Mouse (Mus musculus) neural tube, embryonic 15.5 days (tissue): ENCODE measurements at regions not wholly inside any gene's neighbourhood (a gene's known extent, or its start where the extent isn't known, plus 50 kb on each side); places are given as distances from the start of the nearest gene placed in this dataset.

Experiments used
- ATAC-seq: fragments of 200-750 bp; cut with Nextera tagmentation; 2 replicates; pipeline ENCODE4 v1.8.0; 2017; ENCODE audit warnings: mild to moderate bottlenecking, moderate TSS enrichment, moderate library complexity; ENCODE audit not compliant: low FRiP score
- H3K27ac ChIP-seq: fragments of 300-500 bp; sonication (generic); replicated peaks from 2 replicates; pipeline ENCODE4 v1.5.1; 2015; ENCODE audit warnings: mild to moderate bottlenecking, inconsistent platforms
- H3K27me3 ChIP-seq: fragments of 300-500 bp; sonication (generic); replicated peaks from 2 replicates; pipeline ENCODE4 v1.6.1; 2015; ENCODE audit warnings: inconsistent platforms
- H3K36me3 ChIP-seq: fragments of 300-500 bp; sonication (generic); 2 replicates; pipeline ENCODE4 v1.6.1; 2015; ENCODE audit warnings: inconsistent platforms
- H3K4me1 ChIP-seq: fragments of 300-500 bp; sonication (generic); 2 replicates; pipeline ENCODE4 v1.6.1; 2015; ENCODE audit warnings: inconsistent platforms
- H3K4me2 ChIP-seq: fragments of 300-500 bp; sonication (generic); 2 replicates; pipeline ENCODE4 v1.6.1; 2015; ENCODE audit warnings: inconsistent platforms, mild to moderate bottlenecking, moderate library complexity
- H3K4me3 ChIP-seq: fragments of 300-500 bp; sonication (generic); replicated peaks from 2 replicates; pipeline ENCODE4 v1.5.1; 2015; ENCODE audit warnings: mild to moderate bottlenecking, inconsistent platforms
- H3K9ac ChIP-seq: fragments of 300-500 bp; sonication (generic); replicated peaks from 2 replicates; pipeline ENCODE4 v1.6.1; 2015; ENCODE audit warnings: mild to moderate bottlenecking, inconsistent platforms
- H3K9me3 ChIP-seq: fragments of 300-500 bp; sonication (generic); replicated peaks from 2 replicates; pipeline ENCODE4 v1.6.1; 2016; ENCODE audit warnings: inconsistent platforms
- WGBS: fragments of 180-500 bp; shearing (Covaris S2); methylation state at CpG from one replicate; pipeline ENCODE4 v1.1.7; 2015; ENCODE audit warnings: mixed read lengths; 5-methylcytosine and 5-hydroxymethylcytosine counted together

GRCm38 (mm10) chr14:9285606-9286002 lies 619.6 kb upstream of the 4930452B06Rik start:
- no peak for ATAC-seq
- Histone ChIP-seq H3K9ac (no peak overlapping the region), H3K4me1 (no peaks in the 10 kb centered on the region), H3K4me2 (no peak overlapping the region), H3K27ac (no peak overlapping the region), H3K4me3 (no peak overlapping the region), H3K9me3 (no peaks in the 10 kb centered on the region), H3K36me3 (no peaks in the 10 kb centered on the region), H3K27me3 (no peaks in the 10 kb centered on the region)
- 86% methylated on average over 7 of the region's 7 CpGs for WGBS

GRCm38 (mm10) chr14:9284976-9285605 lies 619.1 kb upstream of the 4930452B06Rik start:
- no peaks in the 10 kb centered on the region for H3K36me3 ChIP-seq
- WGBS: 88% methylated on average over 2 of the region's 2 CpGs
- no peaks in the 10 kb centered on the region for H3K4me1 ChIP-seq
- H3K27me3 ChIP-seq: no peaks in the 10 kb centered on the region
- H3K4me2 ChIP-seq: no peak overlapping the region
- no peak overlapping the region for H3K27ac ChIP-seq
- no peak for ATAC-seq
- no peaks in the 10 kb centered on the region for H3K9me3 ChIP-seq
- H3K4me3 ChIP-seq: no peak overlapping the region
- no peak overlapping the region for H3K9ac ChIP-seq

GRCm38 (mm10) chr14:9267282-9268091 lies 601.4 kb upstream of the 4930452B06Rik start:
- Histone ChIP-seq H3K9ac (no peak overlapping the region), H3K36me3 (no peaks in the 10 kb centered on the region), H3K4me1 (no peaks in the 10 kb centered on the region), H3K27me3 (no peaks in the 10 kb centered on the region), H3K9me3 (no peaks in the 10 kb centered on the region), H3K4me3 (no peak overlapping the region), H3K4me2 (no peak overlapping the region), H3K27ac (no peak overlapping the region)
- WGBS: 85% methylated on average over 14 of the region's 14 CpGs
- ATAC-seq: no peak

- ATAC-seq: no peak
- Histone ChIP-seq H3K9me3 (no peaks in the 10 kb centered on the region), H3K9ac (no peak overlapping the region), H3K36me3 (no peaks in the 10 kb centered on the region), H3K4me3 (no peak overlapping the region), H3K27ac (no peak overlapping the region), H3K4me1 (no peaks in the 10 kb centered on the region), H3K27me3 (no peaks in the 10 kb centered on the region), H3K4me2 (no peak overlapping the region)
- WGBS: 88% methylated on average over 1 of the region's 1 CpGs
Measured at GRCm38 (mm10) chr14:9252017-9252416, 586.0 kb upstream of the 4930452B06Rik start.

GRCm38 (mm10) chr14:9245266-9245665 lies 579.2 kb upstream of the 4930452B06Rik start:
- Histone ChIP-seq H3K4me3 (no peak overlapping the region), H3K4me2 (no peak overlapping the region), H3K4me1 (no peaks in the 10 kb centered on the region), H3K9ac (no peak overlapping the region), H3K9me3 (no peaks in the 10 kb centered on the region), H3K27ac (no peak overlapping the region), H3K27me3 (no peaks in the 10 kb centered on the region), H3K36me3 (no peaks in the 10 kb centered on the region)
- ATAC-seq: no peak
- WGBS: 50% methylated on average over 1 of the region's 1 CpGs

GRCm38 (mm10) chr14:9243336-9243735 lies 577.3 kb upstream of the 4930452B06Rik start:
- Histone ChIP-seq H3K9ac (no peak overlapping the region), H3K4me1 (no peaks in the 10 kb centered on the region), H3K4me2 (no peak overlapping the region), H3K9me3 (no peaks in the 10 kb centered on the region), H3K27me3 (no peaks in the 10 kb centered on the region), H3K36me3 (no peaks in the 10 kb centered on the region), H3K4me3 (no peak overlapping the region), H3K27ac (no peak overlapping the region)
- ATAC-seq: no peak

- WGBS: 18% methylated on average over 2 of the region's 2 CpGs
Measured at GRCm38 (mm10) chr14:9242118-9242517, 576.1 kb upstream of the 4930452B06Rik start.

GRCm38 (mm10) chr14:9227670-9228069 lies 561.6 kb upstream of the 4930452B06Rik start:
- no peak for ATAC-seq
- Histone ChIP-seq H3K4me2 (no peak overlapping the region), H3K4me3 (no peak overlapping the region), H3K9me3 (no peaks in the 10 kb centered on the region), H3K27me3 (no peaks in the 10 kb centered on the region), H3K27ac (no peak overlapping the region), H3K9ac (no peak overlapping the region), H3K36me3 (no peaks in the 10 kb centered on the region), H3K4me1 (no peaks in the 10 kb centered on the region)
- 88% methylated on average over 6 of the region's 6 CpGs for WGBS

More at GRCm38 (mm10) chr14:9242118-9242517, 576.1 kb upstream of the 4930452B06Rik start:
- no peaks in the 10 kb centered on the region for H3K36me3 ChIP-seq
- no peak overlapping the region for H3K9ac ChIP-seq
- no peaks in the 10 kb centered on the region for H3K27me3 ChIP-seq
- H3K4me3 ChIP-seq: no peak overlapping the region
- H3K27ac ChIP-seq: no peak overlapping the region
- H3K9me3 ChIP-seq: no peaks in the 10 kb centered on the region
- ATAC-seq: no peak
- no peaks in the 10 kb centered on the region for H3K4me1 ChIP-seq
- no peak overlapping the region for H3K4me2 ChIP-seq

- H3K9me3 ChIP-seq: no peaks in the 10 kb centered on the region
- H3K4me3 ChIP-seq: no peak overlapping the region
- H3K9ac ChIP-seq: no peak overlapping the region
- no peak overlapping the region for H3K27ac ChIP-seq
- H3K27me3 ChIP-seq: no peaks in the 10 kb centered on the region
- H3K36me3 ChIP-seq: no peaks in the 10 kb centered on the region
- H3K4me2 ChIP-seq: no peak overlapping the region
- no peak for ATAC-seq
- WGBS: 84% methylated on average over 2 of the region's 2 CpGs
- no peaks in the 10 kb centered on the region for H3K4me1 ChIP-seq
Measured at GRCm38 (mm10) chr14:9200246-9200645, 534.2 kb upstream of the 4930452B06Rik start.

- H3K4me1 ChIP-seq: no peaks in the 10 kb centered on the region
- no peak overlapping the region for H3K4me3 ChIP-seq
- H3K27me3 ChIP-seq: no peaks in the 10 kb centered on the region
- no peak overlapping the region for H3K9ac ChIP-seq
- H3K27ac ChIP-seq: no peak overlapping the region
- ATAC-seq: no peak
- H3K9me3 ChIP-seq: no peaks in the 10 kb centered on the region
- 72% methylated on average over 4 of the region's 4 CpGs for WGBS
- no peaks in the 10 kb centered on the region for H3K36me3 ChIP-seq
- no peak overlapping the region for H3K4me2 ChIP-seq
Measured at GRCm38 (mm10) chr14:9192122-9192769, 526.2 kb upstream of the 4930452B06Rik start.

GRCm38 (mm10) chr14:9191664-9192063 lies 525.6 kb upstream of the 4930452B06Rik start:
- Histone ChIP-seq H3K27me3 (no peaks in the 10 kb centered on the region), H3K4me3 (no peak overlapping the region), H3K9me3 (no peaks in the 10 kb centered on the region), H3K4me2 (no peak overlapping the region), H3K4me1 (no peaks in the 10 kb centered on the region), H3K9ac (no peak overlapping the region), H3K27ac (no peak overlapping the region), H3K36me3 (no peaks in the 10 kb centered on the region)
- no peak for ATAC-seq
- 74% methylated on average over 3 of the region's 3 CpGs for WGBS

GRCm38 (mm10) chr14:9161336-9161735 lies 495.3 kb upstream of the 4930452B06Rik start:
- 95% methylated on average over 2 of the region's 2 CpGs for WGBS
- H3K4me3 ChIP-seq: no peak overlapping the region

More at GRCm38 (mm10) chr14:9161336-9161735, 495.3 kb upstream of the 4930452B06Rik start:
- Histone ChIP-seq H3K9me3 (no peaks in the 10 kb centered on the region), H3K27ac (no peak overlapping the region), H3K4me1 (no peaks in the 10 kb centered on the region), H3K4me2 (no peak overlapping the region), H3K27me3 (no peaks in the 10 kb centered on the region), H3K9ac (no peak overlapping the region), H3K36me3 (no peaks in the 10 kb centered on the region)
- no peak for ATAC-seq
